Mouse (Mus musculus) layer of hippocampus, adult 8-10 months (tissue): Measurements from ENCODE around the gene Trpm3. TPM values are rescaled to one million over a fixed set of nuclear protein-coding genes. Genes with fewer than 3 reads are reported as not detected.
A peak's percentile ranks its signal among the peaks of the same experiment; 100 is the strongest.

Experiments used
- DNase-seq, 2 experiments: peaks; one replicate each; pipeline ENCODE4 v3.0.0; 2022; ENCODE audit warnings: low spot score in 2 of 2
- total RNA-seq, 4 experiments: library from RNA; stranded (reverse); gene quantifications; 2 replicates each; pipeline ENCODE4 v1.2.4; 2022

Trpm3 gene
- total RNA-seq, 4 experiments from 2014 or later = 55.8 to 63.2 (median 60.7) TPM

- peak in 1 of 2 experiments; percentile 51 for DNase-seq
Measured at GRCm38 (mm10) chr19:22631316-22631715, 492.5 kb downstream of the Trpm3 start.

- DNase-seq = no peak
Measured at GRCm38 (mm10) chr19:22635635-22636034, 496.8 kb downstream of the Trpm3 start.

- DNase-seq = no peak
Measured at GRCm38 (mm10) chr19:22637786-22638185, 498.9 kb downstream of the Trpm3 start.

- DNase-seq = no peak
Measured at GRCm38 (mm10) chr19:22638394-22638954, 499.6 kb downstream of the Trpm3 start.

- DNase-seq = no peak
Measured at GRCm38 (mm10) chr19:22642124-22642523, 503.3 kb downstream of the Trpm3 start.

GRCm38 (mm10) chr19:22656466-22657215 lies 517.8 kb downstream of the Trpm3 start:
- DNase-seq = peak in 1 of 2 experiments; percentile 17

GRCm38 (mm10) chr19:22657251-22657650 lies 518.4 kb downstream of the Trpm3 start:
- DNase-seq = no peak

GRCm38 (mm10) chr19:22665401-22665800 lies 526.6 kb downstream of the Trpm3 start:
- DNase-seq = no peak

- no peak for DNase-seq
Measured at GRCm38 (mm10) chr19:22670222-22670621, 531.4 kb downstream of the Trpm3 start.

GRCm38 (mm10) chr19:22672892-22673291 lies 534.0 kb downstream of the Trpm3 start:
- DNase-seq = no peak

GRCm38 (mm10) chr19:22676206-22676605 lies 537.4 kb downstream of the Trpm3 start:
- no peak for DNase-seq

- no peak for DNase-seq
Measured at GRCm38 (mm10) chr19:22682238-22682637, 543.4 kb downstream of the Trpm3 start.

- no peak for DNase-seq
Measured at GRCm38 (mm10) chr19:22691995-22692394, 553.1 kb downstream of the Trpm3 start.

GRCm38 (mm10) chr19:22692553-22692952 lies 553.7 kb downstream of the Trpm3 start:
- no peak for DNase-seq

GRCm38 (mm10) chr19:22692956-22693355 lies 554.1 kb downstream of the Trpm3 start:
- no peak for DNase-seq

GRCm38 (mm10) chr19:22695423-22695822 lies 556.6 kb downstream of the Trpm3 start:
- DNase-seq = no peak

- DNase-seq = no peak
Measured at GRCm38 (mm10) chr19:22698737-22699136, 559.9 kb downstream of the Trpm3 start.

GRCm38 (mm10) chr19:22700871-22701651 lies 562.2 kb downstream of the Trpm3 start:
- DNase-seq = peak; percentile 14 to 30

GRCm38 (mm10) chr19:22703876-22704275 lies 565.0 kb downstream of the Trpm3 start:
- DNase-seq = no peak

GRCm38 (mm10) chr19:22705414-22705813 lies 566.6 kb downstream of the Trpm3 start:
- DNase-seq = no peak

- DNase-seq = no peak
Measured at GRCm38 (mm10) chr19:22719027-22719426, 580.2 kb downstream of the Trpm3 start.

GRCm38 (mm10) chr19:22729846-22730245 lies 591.0 kb downstream of the Trpm3 start:
- DNase-seq = no peak
